Mouse (Mus musculus) small intestine, adult 2 months (tissue): ENCODE results near the gene Ets2. TPM values are rescaled to one million over a fixed set of nuclear protein-coding genes. Genes with fewer than 3 reads are reported as not detected.
"Not testable (repeated sequence)": the region's sequence is repeated elsewhere in the genome, so short reads cannot be mapped to it uniquely, and the experiment has no call there.

Experiments
- H3K27ac ChIP-seq: fragments of 200-500 bp; 2 replicates; pipeline ENCODE4 v1.5.1; 2012; ENCODE audit warnings: low read depth, low read length, control low read depth, inconsistent platforms; ENCODE audit not compliant: insufficient read depth
- H3K27me3 ChIP-seq: fragments of 200-500 bp; 2 replicates; pipeline ENCODE4 v1.6.1; 2012; ENCODE audit warnings: mild to moderate bottlenecking, moderate library complexity, low read length, inconsistent platforms; ENCODE audit not compliant: control insufficient read depth, insufficient read depth
- H3K36me3 ChIP-seq: fragments of 200-500 bp; 2 replicates; pipeline ENCODE4 v1.6.1; 2012; ENCODE audit warnings: mild to moderate bottlenecking, low read length, control low read depth, inconsistent platforms; ENCODE audit not compliant: control insufficient read depth, insufficient read depth
- H3K4me1 ChIP-seq: fragments of 200-500 bp; 2 replicates; pipeline ENCODE4 v1.6.1; 2012; ENCODE audit warnings: low read length, inconsistent platforms, mixed read lengths; ENCODE audit not compliant: control insufficient read depth, insufficient read depth, insufficient read length
- H3K4me3 ChIP-seq: fragments of 200-500 bp; 2 replicates; pipeline ENCODE4 v1.5.1; 2012; ENCODE audit warnings: low read depth, mild to moderate bottlenecking, control low read depth, inconsistent platforms, low read length, moderate library complexity
- CTCF ChIP-seq: fragments of 200-500 bp; IDR thresholded peaks from 2 replicates; pipeline ENCODE4 v1.5.1; 2012; ENCODE audit warnings: low read depth, mild to moderate bottlenecking, control low read depth, inconsistent platforms, low read length, moderate library complexity, mixed read lengths; ENCODE audit not compliant: insufficient replicate concordance, insufficient read length; ENCODE audit errors: extremely low read depth
- POLR2A ChIP-seq: fragments of 200-500 bp; IDR thresholded peaks from 2 replicates; pipeline ENCODE4 v1.6.1; 2012; ENCODE audit warnings: low read depth, mild to moderate bottlenecking, control low read depth, inconsistent platforms, low read length, moderate library complexity
- WGBS: fragments of 180-500 bp; shearing (Covaris S2); methylation state at CpG from one replicate; pipeline ENCODE4 v1.1.7; 2018; 5-methylcytosine and 5-hydroxymethylcytosine counted together
- polyA plus RNA-seq: library from polyadenylated mRNA; depleted of rRNA; stranded (reverse); fragments of >200 nt; gene quantifications from 2 replicates; pipeline ENCODE4 v1.2.3, GENCODE M21; 2012

The Ets2 gene
- polyA plus RNA-seq, 1 experiment = 115 TPM

- WGBS = 23% methylated on average over 21 of the region's 21 CpGs
- TF ChIP-seq POLR2A (no peak), CTCF (no peak)
- H3K36me3 ChIP-seq = peaks cover 55% of the 10 kb centered on the region
- peak overlapping the region; percentile 49; the same call in 1 of the 2 replicates for H3K27ac ChIP-seq
- peaks cover 25% of the 10 kb centered on the region for H3K4me1 ChIP-seq
- peak overlapping the region; percentile 22; the same call in 1 of the 2 replicates for H3K4me3 ChIP-seq
- H3K27me3 ChIP-seq = no peaks in the 10 kb centered on the region
Observed at GRCm38 (mm10) chr16:95708211-95709004, 6.5 kb downstream of the Ets2 start.

DNA sequence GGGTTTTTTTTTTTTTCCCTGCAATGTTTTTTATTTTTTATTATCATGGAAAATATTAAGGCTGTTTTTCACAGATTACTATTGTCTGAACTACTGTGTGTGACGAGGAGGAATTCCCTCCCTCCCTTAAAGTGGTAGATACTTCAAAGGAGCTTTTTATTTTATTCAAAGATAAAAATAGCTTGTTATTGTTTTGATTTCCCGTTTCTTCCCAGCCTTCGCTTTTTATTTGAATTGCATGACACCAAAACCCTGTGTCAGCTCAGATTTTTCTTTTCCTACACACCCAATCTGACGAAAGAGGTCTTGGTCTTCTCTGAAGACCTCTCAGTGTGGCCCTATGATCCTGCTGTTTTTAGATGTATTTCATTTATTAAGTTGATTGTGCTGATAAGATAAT is 7.3 kb downstream of the Ets2 start:
- no peaks in the 10 kb centered on the region for H3K27me3 ChIP-seq
- H3K4me1 ChIP-seq = peaks cover 23% of the 10 kb centered on the region
- peaks cover 61% of the 10 kb centered on the region for H3K36me3 ChIP-seq
- H3K27ac ChIP-seq = no peak overlapping the region
- H3K4me3 ChIP-seq = no peak overlapping the region
- WGBS = 58% methylated on average over 4 of the region's 4 CpGs
- TF ChIP-seq CTCF = no peak
- no peak for TF ChIP-seq POLR2A

DNA sequence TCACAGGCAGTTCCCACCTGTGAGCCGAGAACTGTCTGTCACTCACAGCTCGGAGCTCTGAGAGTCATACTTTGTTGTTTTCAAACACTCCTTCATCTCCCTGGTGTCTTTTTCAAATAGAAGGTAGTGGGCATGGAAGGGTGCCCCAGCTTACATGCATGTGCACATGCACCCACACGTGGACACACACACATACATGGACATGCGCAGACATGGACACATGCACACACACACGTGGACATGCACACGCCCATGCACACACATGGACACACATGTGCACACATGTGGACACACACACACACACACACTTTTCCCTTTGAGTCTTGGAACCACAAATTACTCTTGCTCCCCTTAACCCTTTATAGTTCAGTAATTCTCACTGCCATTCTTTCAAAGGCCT is 8.3 kb downstream of the Ets2 start:
- Histone ChIP-seq H3K36me3 (peaks cover 66% of the 10 kb centered on the region), H3K4me1 (peaks cover 17% of the 10 kb centered on the region), H3K4me3 (no peak overlapping the region), H3K27ac (no peak overlapping the region), H3K27me3 (no peaks in the 10 kb centered on the region)
- TF ChIP-seq CTCF (no peak), POLR2A (no peak)
- 87% methylated on average over 6 of the region's 6 CpGs for WGBS

GRCm38 (mm10) chr16:95712121-95712520 is 10.2 kb downstream of the Ets2 start:
- Histone ChIP-seq H3K36me3 (peaks cover 81% of the 10 kb centered on the region), H3K4me3 (no peak overlapping the region), H3K27ac (no peak overlapping the region), H3K27me3 (no peaks in the 10 kb centered on the region), H3K4me1 (peaks cover 7% of the 10 kb centered on the region; the same call in 1 of the 2 replicates)
- WGBS = 77% methylated on average over 10 of the region's 10 CpGs
- TF ChIP-seq POLR2A = no peak
- TF ChIP-seq CTCF = no peak

GRCm38 (mm10) chr16:95713077-95713476 is 11.2 kb downstream of the Ets2 start:
- not testable (repeated sequence) for H3K4me1 ChIP-seq, H3K27me3 ChIP-seq, H3K27ac ChIP-seq, H3K4me3 ChIP-seq
- 70% methylated on average over 2 of the region's 2 CpGs for WGBS
- H3K36me3 ChIP-seq = peaks cover 86% of the 10 kb centered on the region

GRCm38 (mm10) chr16:95715026-95715425 is 13.2 kb downstream of the Ets2 start:
- WGBS = 79% methylated on average over 11 of the region's 11 CpGs
- Histone ChIP-seq H3K36me3 (peaks cover 88% of the 10 kb centered on the region), H3K27ac (no peak overlapping the region), H3K4me1 (no peaks in the 10 kb centered on the region), H3K4me3 (no peak overlapping the region), H3K27me3 (no peaks in the 10 kb centered on the region)
- TF ChIP-seq CTCF (no peak), POLR2A (no peak)

- Histone ChIP-seq H3K4me3 (no peak overlapping the region), H3K27me3 (no peaks in the 10 kb centered on the region), H3K27ac (no peak overlapping the region), H3K36me3 (peaks cover 86% of the 10 kb centered on the region), H3K4me1 (no peaks in the 10 kb centered on the region)
- TF ChIP-seq POLR2A = no peak
- no peak for TF ChIP-seq CTCF
- 78% methylated on average over 12 of the region's 12 CpGs for WGBS
Observed at GRCm38 (mm10) chr16:95716061-95716706, 14.3 kb downstream of the Ets2 start.
